In the genomic region with DNA sequence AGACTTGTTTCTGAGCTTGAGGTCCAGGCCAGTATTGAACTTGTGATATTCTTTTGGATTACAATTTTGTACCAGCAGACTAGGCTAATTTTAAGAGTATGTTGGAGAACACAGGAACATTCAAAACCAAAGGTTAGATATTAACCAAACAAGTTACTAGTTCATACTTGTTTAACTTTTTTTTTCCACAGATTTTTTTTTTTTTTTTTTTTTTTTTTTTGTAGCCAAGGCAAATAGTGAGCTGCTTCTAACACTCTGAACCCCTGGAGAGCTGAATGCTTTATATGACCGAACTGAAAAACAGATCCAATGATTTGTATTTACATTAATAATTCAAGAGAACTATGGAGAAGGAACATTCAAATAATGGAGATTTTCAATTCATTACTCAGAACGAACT, we compare ENCODE assay signal across 8 mouse cellular contexts. TPM values are rescaled to one million over a fixed set of nuclear protein-coding genes. Genes with fewer than 3 reads are reported as not detected.
DNase-seq lines count a peak whose midpoint lies in the region; ATAC-seq and TF ChIP-seq lines count a peak whose summit lies in the region.

No protein-coding gene starts in this region.

- no peak for TF ChIP-seq POLR2A in ES-Bruce4 (IDR thresholded peaks at IDR 0.05; ENCODE audit: insufficient read depth, low read length)

- no peak for TF ChIP-seq CTCF in ES-Bruce4 (IDR thresholded peaks at IDR 0.05; ENCODE audit: low read depth, low read length)

- 0 out of 2 replicates have a peak overlapping the region, but pooled peaks have one; percentile 76 for H3K9ac ChIP-seq in ES-Bruce4 (ENCODE audit: low read depth, poor library complexity, severe bottlenecking)
- H3K9ac ChIP-seq in embryonic facial prominence, embryonic 15.5 days, result no peak overlapping the region
- peak overlapping the region; percentile 68 for H3K9ac ChIP-seq in liver, embryonic 16.5 days (ENCODE audit: low read depth, low read length)

- no peaks in the 10 kb centered on the region for H3K27me3 ChIP-seq in ES-Bruce4 (ENCODE audit: control insufficient read depth, insufficient read depth, low read length, poor library complexity, severe bottlenecking)
- no peaks in the 10 kb centered on the region for H3K27me3 ChIP-seq in embryonic facial prominence, embryonic 15.5 days
- no peaks in the 10 kb centered on the region for H3K27me3 ChIP-seq in liver, embryonic 16.5 days (ENCODE audit: control insufficient read depth, insufficient read depth, low read depth, low read length)

- no peak for ATAC-seq in embryonic facial prominence, embryonic 15.5 days (ENCODE audit: insufficient number of reproducible peaks, low FRiP score, low TSS enrichment, low read depth)
- ATAC-seq in liver, embryonic 16.5 days (ENCODE audit: low read depth), result no peak

- no peak for TF ChIP-seq EP300 in ES-Bruce4 (IDR thresholded peaks at IDR 0.05; ENCODE audit: insufficient read depth, low read depth, low read length)

- no peaks in the 10 kb centered on the region for H3K36me3 ChIP-seq in ES-Bruce4 (ENCODE audit: control insufficient read depth, insufficient read depth, low read length, poor library complexity, severe bottlenecking)
- no peaks in the 10 kb centered on the region for H3K36me3 ChIP-seq in embryonic facial prominence, embryonic 15.5 days
- peaks cover 10% of the 10 kb centered on the region for H3K36me3 ChIP-seq in liver, embryonic 16.5 days (ENCODE audit: control insufficient read depth, insufficient read depth)

- H3K9me3 ChIP-seq in ES-Bruce4 (replicated peaks; ENCODE audit: control insufficient read depth, insufficient read depth, low read length, poor library complexity, severe bottlenecking), result no peaks in the 10 kb centered on the region
- H3K9me3 ChIP-seq in embryonic facial prominence, embryonic 15.5 days (replicated peaks), result no peaks in the 10 kb centered on the region
- H3K9me3 ChIP-seq in liver, embryonic 16.5 days (replicated peaks; ENCODE audit: control insufficient read depth, low read length), result no peaks in the 10 kb centered on the region

- peak overlapping the region; percentile 58 for H3K4me2 ChIP-seq in embryonic facial prominence, embryonic 15.5 days (replicated peaks)
- H3K4me2 ChIP-seq in liver, embryonic 16.5 days (ENCODE audit: low read depth, low read length), result peak overlapping the region; percentile 42

- WGBS in embryonic facial prominence, embryonic 15.5 days, result 44% methylated on average over 2 of the region's 2 CpGs
- 28% methylated on average over 2 of the region's 2 CpGs for WGBS in liver, embryonic 16.5 days (ENCODE audit: insufficient replicate concordance)

- H3K4me3 ChIP-seq in ES-Bruce4 (ENCODE audit: low read depth, low read length), result no peak overlapping the region
- peak overlapping the region; percentile 63; the same call in 1 of the 2 replicates for H3K4me3 ChIP-seq in embryonic facial prominence, embryonic 15.5 days (replicated peaks)
- peak overlapping the region; percentile 76 for H3K4me3 ChIP-seq in liver, embryonic 16.5 days (ENCODE audit: low read depth, low read length)

- peak; percentile 27 for DNase-seq in kidney, adult 9 months
- no peak for DNase-seq in kidney, postnatal 4 days
- DNase-seq in cerebellum, adult 11-12 months, result no peak
- DNase-seq in layer of hippocampus, postnatal 14 days (ENCODE audit: low spot score in 2 of 2), result no peak
- DNase-seq in adrenal gland, adult 2 months, result no peak

- no peaks in the 10 kb centered on the region for H3K4me1 ChIP-seq in ES-Bruce4 (ENCODE audit: control insufficient read depth, insufficient read depth, low read length)
- peaks cover 4% of the 10 kb centered on the region for H3K4me1 ChIP-seq in embryonic facial prominence, embryonic 15.5 days
- peaks cover 5% of the 10 kb centered on the region for H3K4me1 ChIP-seq in liver, embryonic 16.5 days (ENCODE audit: control insufficient read depth, low read depth, low read length)

- no peak overlapping the region for H3K27ac ChIP-seq in ES-Bruce4 (ENCODE audit: insufficient read depth, low read length)
- no peak overlapping the region for H3K27ac ChIP-seq in embryonic facial prominence, embryonic 15.5 days (replicated peaks)
- H3K27ac ChIP-seq in liver, embryonic 16.5 days (ENCODE audit: low read length), result peak overlapping the region; percentile 12; the same call in 1 of the 2 replicates

RNA-seq across cellular contexts. Expression of gene Chac2, which starts 0.9 kb away (rescaled TPM):
- 5.2 and 5.6 TPM in 2 replicates for polyA plus RNA-seq in ES-Bruce4 (2011; ENCODE audit: insufficient read depth, insufficient read length, low read depth, missing spikeins)
- polyA plus RNA-seq in embryonic facial prominence, embryonic 15.5 days (2015; fragmentation: Nextera tagmentation; extraction: Ambion mirVana), result 16.2 and 17.6 TPM in 2 replicates
- polyA plus RNA-seq in liver, embryonic 16.5 days (2015; fragmentation: Nextera tagmentation; extraction: Ambion mirVana), result 104 and 118 TPM in 2 replicates
- 10 to 100 TPM; 14.8 to 17.5 TPM for total RNA-seq in layer of hippocampus, postnatal 14 days (2021)
- 10 to 100 TPM in 1 of 2 experiments, 1 to 10 TPM in 1; 8.6 to 12.3 TPM for total RNA-seq in adrenal gland, adult 2 months (2021)
- 1.2 and 2.3 TPM in 2 replicates for polyA plus RNA-seq in adrenal gland, adult 2 months (2012; rRNA removed)

RNA-seq across cellular contexts. Expression of gene Erlec1, which starts 31.1 kb away (rescaled TPM):
- polyA plus RNA-seq in ES-Bruce4 (2011; ENCODE audit: insufficient read depth, insufficient read length, low read depth, missing spikeins), result 41.7 and 44.0 TPM in 2 replicates
- 13.0 and 13.5 TPM in 2 replicates for polyA plus RNA-seq in embryonic facial prominence, embryonic 15.5 days (2015; fragmentation: Nextera tagmentation; extraction: Ambion mirVana)
- polyA plus RNA-seq in liver, embryonic 16.5 days (2015; fragmentation: Nextera tagmentation; extraction: Ambion mirVana), result 7.9 and 8.5 TPM in 2 replicates
- 10 to 100 TPM; 58.7 to 59.2 TPM for total RNA-seq in layer of hippocampus, postnatal 14 days (2021)
- 10 to 100 TPM; 56.3 to 66.0 TPM for total RNA-seq in adrenal gland, adult 2 months (2021)
- polyA plus RNA-seq in adrenal gland, adult 2 months (2012; rRNA removed), result 16.9 and 20.1 TPM in 2 replicates
